Mouse (Mus musculus) neutrophil, adult 5-6 weeks (primary cell): ENCODE measurements around the gene Slc1a4. TPM values are rescaled to one million over a fixed set of nuclear protein-coding genes. Genes with fewer than 3 reads are reported as not detected.
A peak's percentile ranks its signal among the peaks of the same experiment; 100 is the strongest.

Experiments
- ATAC-seq: fragments of 151-379, 151-347 bp; 2 replicates; pipeline ENCODE4 v1.8.0; 2017; ENCODE audit warnings: mild to moderate bottlenecking, moderate TSS enrichment; ENCODE audit not compliant: insufficient number of reproducible peaks, poor library complexity, low FRiP score, severe bottlenecking; ENCODE audit errors: extremely low read depth
- total RNA-seq: library from RNA; stranded (forward); fragments of 200-1000 nt; gene quantifications from 2 replicates; pipeline ENCODE4 v1.2.3, GENCODE M21; 2017

Slc1a4 gene
- 0.12 TPM in 1 of 2 replicates, not detected in the other for total RNA-seq

DNA sequence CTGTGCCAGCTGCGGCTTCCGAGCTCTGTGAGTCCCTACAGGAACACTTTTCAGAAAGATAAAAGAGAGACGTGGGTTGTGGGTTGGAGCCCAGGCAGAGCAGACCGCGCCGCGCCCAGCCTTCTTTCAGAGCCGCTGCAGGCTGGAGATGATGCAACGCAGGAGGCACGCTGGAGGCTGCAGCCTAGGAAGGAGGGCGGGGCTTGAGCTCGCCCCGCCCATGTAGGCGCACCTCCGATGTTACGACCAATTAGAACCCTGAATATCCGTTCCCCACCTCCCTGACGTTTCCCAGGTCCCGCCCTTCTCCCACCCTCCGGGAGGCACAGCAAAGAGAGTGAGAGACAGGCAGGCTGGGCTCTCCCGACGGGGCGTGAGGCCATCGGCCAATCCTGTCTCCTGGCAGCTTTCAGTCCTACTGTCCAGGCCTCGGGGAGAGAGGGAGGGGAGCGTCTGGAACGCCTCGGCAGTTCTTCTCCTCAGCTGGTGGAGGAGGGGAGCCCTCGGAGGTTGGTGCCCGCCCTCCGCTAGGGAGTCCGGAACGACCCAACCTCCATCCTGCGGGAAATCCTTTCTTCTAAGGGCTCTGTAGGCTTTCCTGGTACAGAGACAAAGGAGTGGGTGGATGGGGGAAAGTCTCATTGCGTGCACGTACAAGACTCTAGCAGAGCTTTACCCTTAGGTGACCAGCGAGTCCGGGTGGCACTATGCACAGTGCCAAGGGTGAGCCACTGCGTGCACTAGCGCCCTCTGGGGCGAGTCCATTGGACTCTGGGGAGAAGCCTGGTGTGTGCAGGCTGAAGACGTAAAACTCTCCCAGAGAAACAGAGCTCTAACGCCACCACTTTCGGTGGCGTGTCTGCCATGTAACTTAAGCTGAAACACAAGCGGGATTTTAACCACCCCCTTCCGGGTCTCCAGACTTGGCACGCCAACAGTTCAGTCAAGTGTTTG is at the start of gene Slc1a4:
Slc1a4 (minus strand) TSS at position 153 of the 954 bp plus-strand sequence.
- ATAC-seq: peak; percentile 87

- no peak for ATAC-seq
Measured at GRCm38 (mm10) chr11:20380106-20380505, 47.6 kb upstream of the Slc1a4 start.

GRCm38 (mm10) chr11:20376642-20377041 is 44.1 kb upstream of the Slc1a4 start:
- ATAC-seq: no peak

DNA sequence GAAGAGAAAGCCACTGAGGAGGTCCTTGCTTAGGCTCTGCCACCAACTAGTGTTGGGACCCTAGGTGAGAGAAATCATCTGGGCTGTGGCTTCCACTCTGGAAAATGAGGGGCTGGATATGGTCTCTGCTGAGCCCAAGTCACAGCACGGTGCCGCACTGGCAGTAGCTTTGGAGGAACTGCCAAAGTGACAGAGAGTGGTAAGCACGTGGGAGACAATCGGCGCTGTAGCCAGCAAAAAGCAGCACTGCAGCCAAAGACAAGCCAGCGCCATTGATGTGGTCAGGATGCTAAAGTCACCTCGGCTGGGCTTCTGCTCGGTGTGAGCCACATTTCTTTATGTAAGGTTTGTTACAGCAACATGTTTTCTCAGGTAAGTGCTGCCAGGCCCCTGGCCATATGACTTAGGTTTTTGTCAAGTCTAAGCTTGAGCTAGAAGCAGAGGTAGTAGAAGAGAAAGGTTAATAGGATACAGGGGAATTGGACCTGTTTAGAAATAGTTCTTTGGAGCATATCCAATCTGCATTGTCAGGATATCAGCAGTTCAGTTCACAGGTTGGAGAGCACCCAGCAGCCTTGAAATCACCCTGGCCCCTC is 40.2 kb upstream of the Slc1a4 start:
- no peak for ATAC-seq

DNA sequence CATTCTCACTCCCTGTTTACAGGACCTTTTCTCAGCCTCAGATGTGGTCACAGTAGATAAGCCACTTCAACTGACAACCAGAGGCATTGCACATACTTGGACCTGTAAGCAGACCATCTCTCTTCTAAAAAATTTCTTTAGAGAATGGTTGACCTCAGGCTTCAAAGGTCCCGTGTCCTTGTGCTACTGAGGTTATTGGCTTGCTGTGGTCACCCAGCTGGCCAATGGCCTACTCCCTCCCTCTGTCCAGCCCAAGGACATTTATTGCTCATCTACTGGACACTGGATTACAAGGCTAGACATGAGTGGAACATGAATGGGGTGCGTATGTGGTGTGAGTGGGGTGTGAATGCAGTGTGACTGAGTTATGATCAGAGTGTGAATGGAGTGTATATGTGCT is 38.0 kb upstream of the Slc1a4 start:
- ATAC-seq: no peak

DNA sequence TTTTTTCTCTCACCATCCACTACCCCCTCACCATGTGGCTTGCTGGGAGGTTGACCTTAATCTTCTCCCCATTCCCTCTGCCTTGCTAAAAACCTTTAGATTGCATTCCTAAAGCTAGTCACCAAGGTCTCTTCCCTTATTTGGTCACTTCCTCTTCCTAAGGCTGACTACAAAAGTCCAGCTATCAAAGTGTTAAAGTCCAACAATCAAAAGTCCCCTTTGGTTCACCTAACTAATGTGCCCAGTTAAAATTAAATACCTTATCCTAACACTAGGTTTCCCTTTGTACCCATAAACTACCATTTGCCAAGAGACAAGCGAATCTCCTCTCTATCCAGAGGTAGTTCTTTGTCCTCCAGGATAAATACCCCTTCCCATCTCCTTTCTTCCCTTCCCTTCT is 33.9 kb upstream of the Slc1a4 start:
- no peak for ATAC-seq

DNA sequence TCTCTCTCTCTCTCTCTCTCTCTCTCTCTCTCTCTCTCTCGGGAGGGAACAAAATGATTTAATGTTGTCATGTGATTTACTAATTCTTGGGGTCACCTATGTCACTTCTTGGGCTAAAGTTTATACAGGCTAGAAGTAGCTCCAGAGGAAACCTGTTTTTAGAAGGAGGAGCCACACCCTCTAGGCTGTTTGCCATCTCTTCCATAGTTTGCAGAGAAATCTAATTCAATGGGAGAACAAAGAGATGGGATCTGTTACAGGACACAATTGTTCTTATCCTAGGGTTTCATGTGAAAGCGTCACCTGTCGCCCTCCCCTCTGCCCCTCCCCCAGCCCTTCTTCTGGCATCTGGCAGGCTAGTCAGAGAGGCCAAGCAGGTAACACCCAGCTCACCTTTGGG is 28.8 kb upstream of the Slc1a4 start:
- ATAC-seq: no peak

GRCm38 (mm10) chr11:20357684-20358447 is 25.4 kb upstream of the Slc1a4 start:
- no peak for ATAC-seq

- ATAC-seq: no peak
Measured at GRCm38 (mm10) chr11:20348466-20348865, 16.0 kb upstream of the Slc1a4 start.

GRCm38 (mm10) chr11:20347548-20347947 is 15.0 kb upstream of the Slc1a4 start:
- ATAC-seq: no peak

- ATAC-seq: no peak
Measured at GRCm38 (mm10) chr11:20346369-20346768, 13.9 kb upstream of the Slc1a4 start.

GRCm38 (mm10) chr11:20343952-20344351 is 11.4 kb upstream of the Slc1a4 start:
- ATAC-seq: no peak

DNA sequence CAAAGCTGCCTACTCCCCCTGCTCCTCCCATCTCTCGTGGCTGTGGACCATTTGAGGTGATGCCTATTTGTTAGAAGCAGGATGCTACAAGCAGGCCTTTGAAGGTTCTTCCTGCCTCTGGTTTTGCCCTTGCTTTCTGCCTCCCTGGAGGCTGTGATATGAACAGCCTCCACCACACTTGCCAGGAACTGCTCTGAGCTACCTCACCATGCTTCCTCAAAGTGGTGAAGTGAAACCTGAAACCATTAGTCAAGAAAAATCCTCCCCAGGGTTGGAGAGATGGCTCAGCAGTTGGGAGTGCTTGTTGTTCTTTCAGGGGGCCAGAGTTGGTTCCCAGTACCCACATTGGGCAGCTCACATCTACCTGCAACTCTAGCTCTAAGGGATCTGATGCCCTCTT is 9.1 kb upstream of the Slc1a4 start:
- ATAC-seq: no peak

DNA sequence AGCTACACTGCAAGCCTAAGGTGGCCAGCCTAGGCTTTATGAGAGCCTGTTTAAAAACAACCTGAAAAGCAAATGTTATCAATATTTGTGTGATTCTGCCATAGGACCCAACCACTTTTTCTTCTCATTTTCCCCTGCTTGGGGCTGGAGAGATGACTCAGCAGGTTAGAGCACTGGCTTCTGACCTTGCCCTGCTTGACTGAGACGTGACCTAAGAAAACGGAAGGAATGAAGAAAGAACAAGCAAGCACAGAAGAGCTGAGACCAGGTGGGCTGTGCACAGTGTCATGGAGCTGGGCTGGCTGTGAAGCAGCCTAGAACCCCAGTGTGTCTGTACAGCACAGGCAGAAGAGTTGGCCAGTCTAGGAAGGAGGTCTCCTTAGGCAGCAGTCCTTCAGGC is 6.2 kb upstream of the Slc1a4 start:
- ATAC-seq: no peak

DNA sequence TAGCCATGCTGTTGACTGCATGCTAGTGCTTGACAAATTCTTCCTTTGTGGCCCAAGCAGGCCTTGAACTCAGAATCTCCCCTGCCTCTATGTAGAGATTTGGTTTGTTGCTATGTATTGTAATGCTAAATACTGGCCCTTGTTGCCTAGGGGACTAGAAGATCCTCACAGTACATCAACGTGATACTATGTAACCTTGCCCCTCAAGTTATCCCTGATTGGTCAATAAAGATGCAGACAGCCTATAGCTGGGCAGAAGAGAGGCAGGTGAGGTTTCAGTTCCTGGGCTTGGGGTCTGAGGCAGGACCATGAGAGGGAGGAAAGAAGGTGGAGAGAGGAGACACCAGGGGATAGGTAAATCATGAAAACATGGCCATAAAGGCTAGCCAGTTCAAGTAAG is 1.8 kb upstream of the Slc1a4 start:
- no peak for ATAC-seq

- no peak for ATAC-seq
Measured at GRCm38 (mm10) chr11:20331690-20332537, 599 bp downstream of the Slc1a4 start.

GRCm38 (mm10) chr11:20331027-20331689 is 1.4 kb downstream of the Slc1a4 start:
- no peak for ATAC-seq

DNA sequence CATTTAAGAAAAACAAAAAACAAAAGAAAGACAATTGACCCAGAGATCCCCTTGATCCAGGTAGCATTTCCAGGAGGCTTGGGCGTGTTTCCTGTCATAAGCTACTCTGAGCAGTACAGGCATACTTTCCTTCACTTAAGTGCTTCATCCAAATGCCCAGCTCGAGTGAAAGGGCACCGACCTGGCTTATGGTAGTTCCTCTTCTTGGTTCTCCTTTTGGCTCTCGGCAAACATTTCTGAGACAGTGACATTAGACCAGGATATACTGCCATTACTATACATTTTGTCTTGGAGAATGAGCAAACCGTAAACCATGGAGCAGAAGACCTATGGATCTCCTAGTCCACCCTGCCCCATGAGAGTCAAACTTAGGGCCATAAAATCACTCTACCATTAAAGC is 2.8 kb downstream of the Slc1a4 start:
- ATAC-seq: no peak
